Mouse (Mus musculus) E14TG2a.4 (cell line): ENCODE measurements around the gene Tax1bp3.

Experiments
- CTCF ChIP-seq: conservative IDR thresholded peaks from 2 replicates; pipeline ENCODE4 v1.5.1; 2014; ENCODE audit warnings: low read length
- POU5F1 ChIP-seq: IDR thresholded peaks from 2 replicates; pipeline ENCODE4 v1.6.1; 2014; ENCODE audit warnings: low read length, borderline replicate concordance

GRCm38 (mm10) chr11:73225856-73226255, 49.0 kb downstream of the Tax1bp3 start:
- TF ChIP-seq CTCF (no peak), POU5F1 (no peak)
